Mouse (Mus musculus) heart, embryonic 11.5 days (tissue): ENCODE measurements around the gene Cd47. TPM values are rescaled to one million over a fixed set of nuclear protein-coding genes. Genes with fewer than 3 reads are reported as not detected.
A peak's percentile ranks its signal among the peaks of the same experiment; 100 is the strongest.

Experiments used
- ATAC-seq: fragments of 200-750 bp; cut with Nextera tagmentation; replicated peaks from 2 replicates; pipeline ENCODE4 v1.8.0; 2017; ENCODE audit warnings: moderate library complexity; ENCODE audit not compliant: insufficient number of reproducible peaks, low FRiP score, low TSS enrichment
- H3K27ac ChIP-seq: fragments of 300-500 bp; sonication (generic); 2 replicates; pipeline ENCODE4 v1.5.1; 2014; ENCODE audit warnings: mild to moderate bottlenecking, low read depth, low read length
- H3K27me3 ChIP-seq: fragments of 300-500 bp; sonication (generic); 2 replicates; pipeline ENCODE4 v1.6.1; 2014; ENCODE audit warnings: mild to moderate bottlenecking, low read length, mixed read lengths; ENCODE audit not compliant: control insufficient read depth, insufficient read depth
- H3K36me3 ChIP-seq: fragments of 300-500 bp; sonication (generic); 2 replicates; pipeline ENCODE4 v1.6.1; 2014; ENCODE audit warnings: mild to moderate bottlenecking, low read length, moderate library complexity, mixed read lengths; ENCODE audit not compliant: control insufficient read depth, insufficient read depth
- H3K4me1 ChIP-seq: fragments of 300-500 bp; sonication (generic); 2 replicates; pipeline ENCODE4 v1.6.1; 2014; ENCODE audit warnings: low read length; ENCODE audit not compliant: control insufficient read depth, insufficient read depth
- H3K4me2 ChIP-seq: fragments of 300-500 bp; sonication (generic); 2 replicates; pipeline ENCODE4 v1.6.1; 2014; ENCODE audit warnings: mild to moderate bottlenecking, moderate library complexity
- H3K4me3 ChIP-seq: fragments of 300-500 bp; sonication (generic); 2 replicates; pipeline ENCODE4 v1.5.1; 2014; ENCODE audit warnings: low read depth, low read length
- H3K9ac ChIP-seq: fragments of 300-500 bp; sonication (generic); 2 replicates; pipeline ENCODE4 v1.6.1; 2014; ENCODE audit warnings: mild to moderate bottlenecking, low read depth, low read length, moderate library complexity
- H3K9me3 ChIP-seq: fragments of 300-500 bp; sonication (generic); replicated peaks from 2 replicates; pipeline ENCODE4 v1.6.1; 2016; ENCODE audit warnings: low read length; ENCODE audit not compliant: control insufficient read depth
- WGBS: fragments of 180-500 bp; shearing (Covaris S2); extraction: QIAGEN DNeasy Blood & Tissue Kit; methylation state at CpG from one replicate; pipeline ENCODE4 v1.1.7; 2014; ENCODE audit not compliant: insufficient replicate concordance; 5-methylcytosine and 5-hydroxymethylcytosine counted together
- polyA plus RNA-seq: library from polyadenylated mRNA; unstranded; fragments of >200 nt; fragmentation: Nextera tagmentation; extraction: Ambion mirVana; gene quantifications from 2 replicates; pipeline ENCODE4 v1.2.1, GENCODE M21; 2014

Gene Cd47
- polyA plus RNA-seq = 55.3 and 58.5 TPM in 2 replicates

- H3K4me3 ChIP-seq = no peak within 1 kb of the TSS
- no peaks in the 10 kb centered on the region for H3K27me3 ChIP-seq
- ATAC-seq = peak; percentile 88
- no peaks in the 10 kb centered on the region for H3K36me3 ChIP-seq
- peaks cover 7% of the 10 kb centered on the region; the same call in 1 of the 2 replicates for H3K4me1 ChIP-seq
- H3K4me2 ChIP-seq = no peak within 1 kb of the TSS
- peak within 1 kb of the TSS; percentile 70 for H3K27ac ChIP-seq
- 63% methylated on average over 10 of the region's 10 CpGs for WGBS
- no peak within 1 kb of the TSS; the same call in 1 of the 2 replicates for H3K9ac ChIP-seq
- H3K9me3 ChIP-seq = no peaks in the 10 kb centered on the region
These were observed at the start of gene Cd47 for GRCm38 (mm10) chr16:49799597-49800561. TSS of gene Cd47 (plus strand) at chr16:49800533.

- Histone ChIP-seq H3K9me3 (no peaks in the 10 kb centered on the region), H3K4me2 (no peak overlapping the region), H3K4me3 (no peak overlapping the region), H3K36me3 (no peaks in the 10 kb centered on the region), H3K4me1 (no peaks in the 10 kb centered on the region; the same call in 1 of the 2 replicates), H3K27ac (no peak overlapping the region), H3K9ac (no peak overlapping the region), H3K27me3 (no peaks in the 10 kb centered on the region)
- 68% methylated on average over 1 of the region's 1 CpGs for WGBS
- ATAC-seq = no peak
These were observed 47.4 kb upstream of the Cd47 start for GRCm38 (mm10) chr16:49752906-49753305.

GRCm38 (mm10) chr16:49753318-49753717 lies 47.0 kb upstream of the Cd47 start:
- ATAC-seq = no peak
- no peaks in the 10 kb centered on the region for H3K27me3 ChIP-seq
- H3K4me2 ChIP-seq = no peak overlapping the region
- no peaks in the 10 kb centered on the region for H3K9me3 ChIP-seq
- H3K4me3 ChIP-seq = no peak overlapping the region
- H3K4me1 ChIP-seq = no peaks in the 10 kb centered on the region; the same call in 1 of the 2 replicates
- WGBS = 50% methylated on average over 3 of the region's 3 CpGs
- no peaks in the 10 kb centered on the region for H3K36me3 ChIP-seq
- H3K27ac ChIP-seq = no peak overlapping the region
- no peak overlapping the region for H3K9ac ChIP-seq

DNA sequence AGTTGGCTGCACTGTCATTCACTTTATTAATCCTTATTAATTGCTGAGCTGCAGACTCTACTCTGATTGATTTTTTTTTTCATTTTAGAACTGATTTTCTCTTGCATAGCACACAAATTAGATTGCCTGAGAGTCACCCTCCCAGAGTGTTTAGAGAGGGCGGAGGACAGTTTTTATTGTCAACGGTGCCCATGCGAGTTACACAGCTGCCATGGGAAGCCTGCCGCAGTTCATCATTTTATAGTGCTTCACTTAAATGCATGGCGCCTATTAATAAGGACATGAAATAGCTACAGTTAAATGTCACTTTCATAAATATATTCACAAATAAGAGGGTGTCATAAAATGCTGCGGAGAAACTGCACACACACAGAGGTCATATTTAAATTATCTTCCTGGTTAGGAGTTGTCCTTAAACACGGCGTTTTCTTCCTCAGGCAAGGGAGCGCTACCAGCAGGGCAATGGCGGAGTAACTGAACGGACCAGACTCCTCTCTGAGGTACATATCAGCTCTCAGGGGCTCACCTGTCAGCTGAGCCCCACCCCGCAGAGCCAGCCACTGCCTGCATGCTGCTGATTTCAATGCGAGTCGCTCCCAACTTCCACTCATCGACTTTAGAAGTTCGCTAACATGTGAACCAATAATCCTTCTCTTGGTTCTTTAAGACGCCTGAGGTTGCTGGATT lies 39.7 kb upstream of the Cd47 start:
- H3K27me3 ChIP-seq = no peaks in the 10 kb centered on the region
- no peak overlapping the region for H3K27ac ChIP-seq
- H3K9ac ChIP-seq = peak overlapping the region; percentile 39; the same call in 1 of the 2 replicates
- H3K36me3 ChIP-seq = no peaks in the 10 kb centered on the region
- ATAC-seq = no peak
- peaks cover 6% of the 10 kb centered on the region for H3K4me1 ChIP-seq
- H3K4me3 ChIP-seq = no peak overlapping the region
- H3K9me3 ChIP-seq = no peaks in the 10 kb centered on the region
- peak overlapping the region; percentile 56 for H3K4me2 ChIP-seq
- 54% methylated on average over 17 of the region's 17 CpGs for WGBS

- no peak for ATAC-seq
- Histone ChIP-seq H3K4me3 (no peak overlapping the region), H3K9me3 (no peaks in the 10 kb centered on the region), H3K36me3 (no peaks in the 10 kb centered on the region), H3K27me3 (no peaks in the 10 kb centered on the region), H3K27ac (no peak overlapping the region), H3K4me1 (peaks cover 6% of the 10 kb centered on the region), H3K4me2 (no peak overlapping the region), H3K9ac (no peak overlapping the region)
- 76% methylated on average over 5 of the region's 5 CpGs for WGBS
These were observed 38.4 kb upstream of the Cd47 start for GRCm38 (mm10) chr16:49761981-49762380.

DNA sequence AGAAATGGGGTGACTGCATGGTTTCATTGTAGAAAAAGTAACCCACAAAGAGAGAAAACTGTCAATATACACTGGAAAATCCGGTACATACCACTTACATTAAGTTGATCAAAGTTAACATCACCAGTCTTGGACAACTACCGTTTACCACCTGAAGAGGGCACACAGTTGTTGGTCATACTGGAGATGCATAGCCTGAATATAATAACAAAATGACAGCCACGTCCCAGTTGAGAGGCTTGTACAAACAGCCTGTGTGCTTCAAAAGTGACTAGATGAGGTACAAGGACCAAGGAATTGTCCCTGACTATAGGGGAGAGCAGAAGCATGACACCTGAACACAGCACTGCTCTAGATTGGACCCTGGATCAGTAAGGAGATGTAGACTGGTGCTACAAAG lies 34.0 kb upstream of the Cd47 start:
- Histone ChIP-seq H3K27me3 (no peaks in the 10 kb centered on the region), H3K9me3 (no peaks in the 10 kb centered on the region), H3K4me3 (no peak overlapping the region), H3K4me2 (no peak overlapping the region), H3K27ac (no peak overlapping the region), H3K9ac (no peak overlapping the region), H3K36me3 (no peaks in the 10 kb centered on the region), H3K4me1 (peaks cover 4% of the 10 kb centered on the region; the same call in 1 of the 2 replicates)
- ATAC-seq = no peak
- WGBS = 58% methylated on average over 3 of the region's 3 CpGs

DNA sequence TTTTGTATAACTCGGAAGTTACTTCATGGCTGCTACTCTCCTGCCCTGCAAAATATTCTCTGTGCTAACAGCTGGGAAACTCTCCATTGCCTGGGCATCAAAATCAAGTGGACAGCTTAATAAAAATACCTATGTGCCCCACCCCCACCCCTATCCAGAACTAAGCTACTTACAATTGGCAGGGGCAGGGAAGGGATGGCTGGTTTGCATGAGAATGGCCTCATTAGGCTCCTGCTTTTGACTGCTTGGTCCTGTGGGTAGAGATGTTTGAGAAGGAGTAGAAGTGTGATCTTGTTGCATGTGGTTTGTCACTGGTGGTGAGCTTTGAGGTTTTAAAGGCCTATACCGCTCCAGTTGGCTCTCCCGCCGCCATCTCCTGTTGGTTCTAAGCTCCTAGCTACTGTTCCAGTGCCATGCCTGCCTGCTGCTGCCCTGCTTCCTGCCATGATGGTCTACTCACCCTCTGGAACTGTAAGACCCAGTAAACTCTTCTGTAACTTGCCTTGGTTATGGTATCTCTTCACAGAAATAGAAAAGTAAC lies 31.8 kb upstream of the Cd47 start:
- Histone ChIP-seq H3K4me2 (no peak overlapping the region), H3K4me1 (no peaks in the 10 kb centered on the region), H3K9ac (no peak overlapping the region), H3K9me3 (no peaks in the 10 kb centered on the region), H3K27ac (no peak overlapping the region), H3K4me3 (no peak overlapping the region), H3K36me3 (no peaks in the 10 kb centered on the region), H3K27me3 (no peaks in the 10 kb centered on the region)
- no peak for ATAC-seq
- WGBS = 87% methylated on average over 4 of the region's 4 CpGs

DNA sequence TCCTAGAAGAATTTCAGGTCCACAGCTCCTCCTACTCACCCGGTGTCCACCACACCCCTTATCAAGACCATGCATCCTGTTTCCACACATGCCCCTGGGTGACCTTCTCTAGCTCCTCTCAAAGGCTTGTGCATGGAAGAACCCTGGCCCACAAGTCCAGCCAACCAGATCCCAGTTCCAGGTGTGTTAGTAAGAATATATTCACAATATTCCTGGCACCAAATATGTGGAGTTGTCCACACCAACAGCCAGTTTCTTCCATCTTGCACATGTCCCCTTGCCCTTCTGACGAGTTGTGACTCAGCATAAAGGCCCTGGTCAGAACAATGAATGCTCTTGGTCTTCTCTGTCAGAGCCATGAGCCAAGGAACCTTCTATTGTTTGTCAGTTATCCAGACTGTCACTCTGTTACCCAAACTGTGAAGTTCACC lies 30.5 kb upstream of the Cd47 start:
- H3K27me3 ChIP-seq = no peaks in the 10 kb centered on the region
- 50% methylated on average over 2 of the region's 2 CpGs for WGBS
- no peak overlapping the region for H3K27ac ChIP-seq
- ATAC-seq = peak; percentile 78
- no peak overlapping the region for H3K4me3 ChIP-seq
- no peak overlapping the region for H3K4me2 ChIP-seq
- H3K36me3 ChIP-seq = no peaks in the 10 kb centered on the region
- no peak overlapping the region for H3K9ac ChIP-seq
- H3K4me1 ChIP-seq = no peaks in the 10 kb centered on the region
- H3K9me3 ChIP-seq = no peaks in the 10 kb centered on the region
